Mouse (Mus musculus) liver (tissue): Measurements from ENCODE around the gene Nfya.

Source experiments
- DNase-seq: peaks from one replicate; pipeline ENCODE4 v3.0.0-alpha.2; 2020; ENCODE audit warnings: mixed read lengths

Nfya gene

GRCm38 (mm10) chr17:48409380-48410298 is at the start of gene Nfya, which contains the start of gene Oard1:
TSS of gene Nfya (minus strand) at chr17:48409906.
TSS of gene Oard1 (plus strand) at chr17:48410014.
- peak; percentile 100 for DNase-seq

- no peak for DNase-seq
Observed at GRCm38 (mm10) chr17:48457971-48458653, 48.4 kb upstream of the Nfya start.

- DNase-seq = no peak
Observed at GRCm38 (mm10) chr17:48455955-48456354, 46.2 kb upstream of the Nfya start.

GRCm38 (mm10) chr17:48454688-48455087 is 45.0 kb upstream of the Nfya start, which contains the start of gene Unc5cl:
TSS of gene Unc5cl (plus strand) at chr17:48454901.
- DNase-seq = peak; percentile 87

GRCm38 (mm10) chr17:48454190-48454589 is 44.5 kb upstream of the Nfya start:
- DNase-seq = no peak

- peak; percentile 60 for DNase-seq
Observed at GRCm38 (mm10) chr17:48453489-48453888, 43.8 kb upstream of the Nfya start.

- peak; percentile 64 for DNase-seq
Observed at GRCm38 (mm10) chr17:48451753-48452444, 42.2 kb upstream of the Nfya start.

- peak; percentile 90 for DNase-seq
Observed at GRCm38 (mm10) chr17:48451353-48451675, 41.6 kb upstream of the Nfya start, which contains the start of gene Tspo2. TSS of gene Tspo2 (minus strand) at chr17:48451522.

GRCm38 (mm10) chr17:48450666-48451352 is 41.1 kb upstream of the Nfya start:
- DNase-seq = peak; percentile 92

GRCm38 (mm10) chr17:48447675-48448074 is 38.0 kb upstream of the Nfya start:
- peak; percentile 82 for DNase-seq

- no peak for DNase-seq
Observed at GRCm38 (mm10) chr17:48443542-48444145, 33.9 kb upstream of the Nfya start.

GRCm38 (mm10) chr17:48442745-48443457 is 33.2 kb upstream of the Nfya start:
- DNase-seq = no peak

- DNase-seq = no peak
Observed at GRCm38 (mm10) chr17:48437421-48437911, 27.8 kb upstream of the Nfya start.

GRCm38 (mm10) chr17:48436487-48436886 is 26.8 kb upstream of the Nfya start:
- no peak for DNase-seq

- no peak for DNase-seq
Observed at GRCm38 (mm10) chr17:48434479-48434878, 24.8 kb upstream of the Nfya start.

GRCm38 (mm10) chr17:48433689-48434330 is 24.1 kb upstream of the Nfya start:
- DNase-seq = peak; percentile 45

GRCm38 (mm10) chr17:48433006-48433655 is 23.4 kb upstream of the Nfya start:
- no peak for DNase-seq

GRCm38 (mm10) chr17:48432158-48432980 is 22.7 kb upstream of the Nfya start, which contains the start of gene Apobec2:
TSS of gene Apobec2 (minus strand) at chr17:48432930.
- peak; percentile 39 for DNase-seq

GRCm38 (mm10) chr17:48431054-48431453 is 21.3 kb upstream of the Nfya start:
- DNase-seq = no peak
